Mouse (Mus musculus): ENCODE results near the gene Zmynd8. TPM values are rescaled to one million over a fixed set of nuclear protein-coding genes. Genes with fewer than 3 reads are reported as not detected.

Zmynd8 gene
- total RNA-seq, 2 experiments from 2014 or later = 13.1 to 23.3 TPM

DNA sequence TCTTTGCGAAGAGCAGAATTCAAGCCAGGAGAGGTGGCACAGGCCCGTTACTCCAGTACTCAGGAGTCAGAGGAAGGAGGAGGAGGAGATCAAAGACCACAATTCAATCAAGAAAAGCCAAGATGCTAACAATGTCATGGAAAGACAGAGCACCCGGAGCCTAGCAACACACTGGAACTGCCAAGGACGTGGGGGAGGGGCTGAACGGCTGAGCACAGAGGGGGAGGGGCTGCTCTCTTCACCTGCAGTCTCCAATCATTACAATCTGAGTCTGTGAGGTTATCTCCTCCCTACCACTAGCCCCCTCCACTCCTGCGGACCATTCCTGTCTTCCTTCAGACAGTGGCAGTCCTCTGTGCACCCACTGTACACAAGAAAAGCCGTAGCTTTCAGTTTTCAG lies 107.8 kb downstream of the Zmynd8 start:
- no peak for DNase-seq
- TF ChIP-seq CTCF (IDR thresholded peaks at IDR 0.05) = no peak
- intact Hi-C loops (cut with DNase I) = no loop called here
- Histone ChIP-seq H3K27ac (no peak overlapping the region), H3K4me3 (no peak overlapping the region)

DNA sequence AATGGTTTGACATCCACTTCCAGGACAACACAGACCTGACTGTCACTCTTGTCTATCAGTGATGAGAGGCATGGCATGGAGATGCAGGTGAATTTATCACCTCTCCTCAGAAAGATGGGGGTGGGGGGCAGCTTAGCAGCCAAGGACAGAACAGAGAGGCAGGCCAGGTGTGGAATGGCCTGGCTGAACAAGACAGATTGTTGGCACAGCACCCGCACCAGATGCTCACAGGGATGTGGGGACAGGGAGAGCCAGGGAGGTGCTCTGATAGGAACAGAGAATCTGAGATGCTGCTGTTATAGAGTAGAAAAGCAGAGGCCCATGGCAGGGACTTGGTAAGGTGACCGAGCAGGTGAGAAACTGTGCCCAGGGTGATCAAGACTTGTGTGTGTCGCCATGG lies 109.1 kb downstream of the Zmynd8 start:
- intact Hi-C loops (cut with DNase I) = loop anchor here (5.0 kb wide), 1 partner anchor 258 kb away; no protein-coding TSS in a partner anchor
- Histone ChIP-seq H3K27ac (no peak overlapping the region), H3K4me3 (no peak overlapping the region)
- TF ChIP-seq CTCF (IDR thresholded peaks at IDR 0.05) = no peak
- DNase-seq = no peak

DNA sequence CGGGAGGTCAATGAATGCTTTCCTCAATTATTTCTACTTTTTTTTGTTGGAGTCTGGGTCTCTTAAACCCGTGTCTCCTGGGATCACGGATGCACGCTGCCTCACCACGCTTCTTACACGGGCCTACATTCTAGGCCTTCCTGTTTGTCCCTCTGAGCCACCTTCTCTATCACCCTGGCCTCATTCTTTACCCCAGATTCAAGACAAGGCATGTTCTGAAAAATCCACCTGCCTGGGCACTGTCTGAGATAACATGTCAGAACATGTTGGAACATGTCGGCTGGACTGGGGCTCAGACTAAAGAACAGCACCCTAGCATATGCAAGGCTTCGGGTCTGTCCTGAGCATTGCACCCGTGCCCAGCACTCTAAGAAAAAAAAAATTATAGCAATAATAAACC lies 110.0 kb downstream of the Zmynd8 start:
- no peak overlapping the region for H3K4me3 ChIP-seq
- DNase-seq = no peak
- no peak for TF ChIP-seq CTCF (IDR thresholded peaks at IDR 0.05)
- no peak overlapping the region for H3K27ac ChIP-seq
- intact Hi-C loops (cut with DNase I) = loop anchor here (5.0 kb wide), 1 partner anchor 259 kb away; no protein-coding TSS in a partner anchor

DNA sequence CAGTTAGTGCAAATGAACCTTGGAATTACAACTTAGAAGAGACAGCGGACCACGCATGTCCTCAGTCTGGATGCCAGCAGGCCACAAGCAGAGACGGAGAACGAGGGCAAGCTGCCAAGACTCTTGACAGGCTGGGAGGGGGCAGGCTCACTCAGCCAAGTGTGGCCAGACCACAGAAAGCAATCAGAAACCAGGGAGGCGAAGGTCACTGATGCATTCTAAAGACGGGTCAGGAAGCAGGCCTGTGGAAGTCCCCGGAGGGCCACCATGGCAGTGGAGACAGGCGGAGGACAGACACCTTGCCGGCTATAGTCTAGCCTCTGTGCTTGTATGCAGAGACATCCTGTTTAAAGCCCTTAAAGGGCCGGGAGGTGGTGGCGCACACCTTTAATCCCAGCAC lies 110.8 kb downstream of the Zmynd8 start:
- H3K4me3 ChIP-seq = no peak overlapping the region
- DNase-seq = peak; percentile 74
- no peak overlapping the region for H3K27ac ChIP-seq
- TF ChIP-seq CTCF (IDR thresholded peaks at IDR 0.05) = no peak
- intact Hi-C loops (cut with DNase I) = loop anchor here (5.0 kb wide), 1 partner anchor 259 kb away; no protein-coding TSS in a partner anchor

DNA sequence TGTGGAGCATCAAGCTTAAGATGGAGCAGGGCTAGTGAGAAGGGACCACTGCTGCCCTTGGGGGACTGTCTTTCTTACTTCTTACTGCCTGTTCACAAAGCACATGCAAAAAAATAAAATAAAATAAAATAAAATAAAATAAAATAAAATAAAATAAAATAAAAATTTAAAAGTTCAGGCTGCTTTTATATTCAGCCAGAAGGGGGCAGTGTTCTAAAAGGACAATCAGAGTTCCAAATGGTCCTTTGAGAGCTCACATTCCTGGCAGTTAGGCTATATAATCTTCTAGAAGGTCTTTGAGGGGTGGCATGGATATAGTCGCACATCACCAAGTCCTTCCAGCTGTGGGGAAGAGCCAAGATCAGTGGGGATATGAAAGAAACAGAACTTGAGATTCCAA lies 112.3 kb downstream of the Zmynd8 start:
- Histone ChIP-seq H3K4me3 (no peak overlapping the region), H3K27ac (no peak overlapping the region)
- TF ChIP-seq CTCF (IDR thresholded peaks at IDR 0.05) = peak; percentile 60
- intact Hi-C loops (cut with DNase I) = loop anchor here (5.0 kb wide), 1 partner anchor 261 kb away; no protein-coding TSS in a partner anchor
- no peak for DNase-seq

DNA sequence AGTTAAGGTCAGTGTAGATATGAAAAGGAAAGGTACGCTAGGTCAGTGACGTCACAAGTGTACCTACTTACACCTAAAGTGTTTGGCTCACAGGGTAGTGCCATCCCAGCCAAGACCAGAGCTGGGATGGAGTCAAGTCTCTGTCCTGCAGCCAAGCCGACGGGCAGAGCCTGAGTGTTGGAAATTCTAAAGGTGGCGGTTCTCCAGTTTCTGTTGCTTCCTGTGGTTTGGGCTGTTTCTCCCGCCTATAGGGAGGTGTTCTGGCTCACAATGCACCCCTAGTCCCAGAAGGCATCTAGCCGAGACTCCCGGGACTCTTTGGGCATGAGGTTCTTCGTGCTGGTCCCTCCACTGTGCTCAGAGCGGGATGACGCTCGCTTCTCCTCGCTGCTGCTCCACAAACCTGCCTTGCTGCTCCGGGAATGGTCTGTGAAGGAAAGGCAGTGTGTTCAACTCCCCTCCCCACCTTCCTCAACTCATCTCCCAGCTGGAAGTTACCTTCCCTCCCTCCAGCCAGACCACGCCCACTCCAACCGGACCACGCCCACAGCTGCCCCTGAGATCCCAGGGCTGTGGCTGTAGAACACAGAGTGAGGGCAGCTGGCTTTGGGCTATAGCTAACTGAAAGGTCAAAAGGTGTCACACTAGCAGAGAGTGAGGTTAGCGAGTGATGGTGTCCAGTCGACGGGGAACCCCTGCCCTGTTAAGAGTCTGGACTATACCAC lies 113.3 kb downstream of the Zmynd8 start:
- Histone ChIP-seq H3K4me3 (no peak overlapping the region), H3K27ac (no peak overlapping the region)
- intact Hi-C loops (cut with DNase I) = loop anchor here (5.0 kb wide), 1 partner anchor 262 kb away; no protein-coding TSS in a partner anchor
- no peak for TF ChIP-seq CTCF (IDR thresholded peaks at IDR 0.05)
- no peak for DNase-seq

DNA sequence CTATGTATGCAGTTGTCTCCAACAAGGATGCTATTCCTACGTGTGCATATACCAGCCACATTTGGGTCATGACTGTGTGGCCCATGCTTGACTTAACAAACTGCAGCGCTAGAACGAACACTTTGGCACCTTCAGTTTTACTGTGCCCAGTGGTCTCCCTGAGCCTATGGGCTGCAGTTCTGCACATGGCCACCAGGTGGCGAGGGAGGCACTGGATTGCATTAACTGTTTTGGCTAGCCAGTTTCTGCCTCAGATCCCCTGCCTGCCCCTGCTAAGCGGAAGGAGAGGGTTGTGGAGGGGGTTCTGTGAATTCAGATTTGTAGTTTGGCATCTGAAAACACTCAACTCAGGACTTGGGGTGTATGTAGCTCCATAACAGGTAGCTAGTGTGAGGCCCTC lies 116.5 kb downstream of the Zmynd8 start:
- DNase-seq = peak; percentile 79
- intact Hi-C loops (cut with DNase I) = loop anchor here (5.0 kb wide), 1 partner anchor 130 kb away; no protein-coding TSS in a partner anchor

DNA sequence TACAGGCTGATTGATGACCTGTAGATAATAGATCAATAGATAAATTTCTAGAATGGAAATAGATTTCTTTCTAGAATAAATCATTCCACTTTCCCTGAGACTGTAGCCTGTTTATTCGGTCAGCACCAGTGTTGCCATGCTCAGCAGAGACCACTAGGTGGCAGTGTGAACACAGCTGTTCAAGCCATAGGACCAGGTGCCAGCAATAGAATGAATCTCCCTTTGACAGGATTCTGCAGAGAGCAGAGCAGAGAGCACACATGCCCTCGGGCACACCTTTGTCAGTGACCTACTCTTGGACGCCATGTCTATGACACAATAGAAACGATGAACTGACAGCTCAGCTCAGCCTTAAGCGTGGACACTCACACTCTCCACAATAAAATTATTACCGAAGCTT lies 119.9 kb downstream of the Zmynd8 start:
- DNase-seq = peak; percentile 79
- no peak overlapping the region for H3K27ac ChIP-seq
- TF ChIP-seq CTCF (IDR thresholded peaks at IDR 0.05) = no peak; the same call in 1 of the 2 replicates
- no peak overlapping the region for H3K4me3 ChIP-seq
- intact Hi-C loops (cut with DNase I) = loop anchor here (10.0 kb wide), 1 partner anchor 786 kb away; no protein-coding TSS in a partner anchor

More for the DNA sequence above, 116.5 kb downstream of the Zmynd8 start:
- no peak; the same call in none of the 2 replicates for TF ChIP-seq CTCF (IDR thresholded peaks at IDR 0.05)
- no peak overlapping the region for H3K4me3 ChIP-seq
- H3K27ac ChIP-seq = no peak overlapping the region

DNA sequence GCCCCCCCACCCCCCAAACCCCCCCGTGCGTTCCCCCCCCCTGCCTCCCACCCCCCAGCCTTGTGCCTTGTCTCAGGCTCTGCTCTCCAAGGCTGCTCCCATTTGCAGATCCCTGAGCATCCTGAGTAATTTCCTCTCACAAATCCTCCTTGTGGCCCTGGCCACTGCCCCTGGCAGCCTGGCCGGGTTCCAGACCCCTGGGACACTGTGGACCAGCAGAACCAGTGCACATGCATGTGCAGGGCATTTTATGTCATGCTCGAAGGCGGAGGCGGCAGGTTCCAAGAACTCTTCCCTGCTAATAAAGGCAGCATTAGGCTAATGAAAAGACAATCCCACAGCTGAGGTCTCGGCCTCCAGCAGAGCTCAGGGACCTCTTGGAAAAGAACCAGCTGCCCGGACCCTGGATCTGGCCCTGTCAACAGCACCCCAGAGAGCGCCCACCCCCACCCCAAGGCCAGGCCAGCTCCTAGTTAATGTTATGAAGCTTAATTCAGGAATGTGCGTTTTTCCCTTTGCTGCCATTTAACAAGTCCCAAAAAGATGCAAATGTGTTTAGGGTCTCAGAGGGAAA lies 129.4 kb downstream of the Zmynd8 start:
- no peak for DNase-seq
- no peak for TF ChIP-seq CTCF (IDR thresholded peaks at IDR 0.05)
- Histone ChIP-seq H3K27ac (no peak overlapping the region), H3K4me3 (no peak overlapping the region)
- intact Hi-C loops (cut with DNase I) = no loop called here

DNA sequence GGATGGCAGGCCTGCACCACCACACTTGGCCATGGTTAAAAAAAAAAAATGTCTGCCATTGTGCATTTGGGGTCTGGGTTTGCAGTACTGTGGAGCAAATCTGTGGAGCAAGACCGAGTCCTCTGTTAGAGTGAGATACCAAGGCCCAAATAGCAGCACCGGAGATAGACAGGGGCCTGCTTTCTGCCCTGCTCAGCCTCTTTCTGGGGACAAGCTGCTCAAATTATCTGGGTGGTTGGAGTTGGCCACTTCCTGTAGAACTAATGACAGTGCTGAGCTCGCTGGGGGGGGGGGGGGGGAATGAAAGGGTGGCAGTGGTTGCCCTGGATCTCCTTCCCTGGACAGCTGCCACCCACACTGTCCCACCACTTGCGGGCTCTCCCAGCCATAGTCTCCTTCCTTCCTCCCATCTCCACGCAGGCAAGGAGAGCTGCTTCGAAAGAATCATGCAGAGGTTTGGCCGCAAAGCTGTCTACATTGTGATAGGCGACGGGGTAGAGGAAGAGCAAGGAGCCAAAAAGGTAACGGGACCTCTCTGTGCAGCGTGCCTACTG lies 129.9 kb downstream of the Zmynd8 start:
- no peak for TF ChIP-seq CTCF (IDR thresholded peaks at IDR 0.05)
- no peak overlapping the region for H3K4me3 ChIP-seq
- no peak for DNase-seq
- H3K27ac ChIP-seq = no peak overlapping the region
- intact Hi-C loops (cut with DNase I) = no loop called here

DNA sequence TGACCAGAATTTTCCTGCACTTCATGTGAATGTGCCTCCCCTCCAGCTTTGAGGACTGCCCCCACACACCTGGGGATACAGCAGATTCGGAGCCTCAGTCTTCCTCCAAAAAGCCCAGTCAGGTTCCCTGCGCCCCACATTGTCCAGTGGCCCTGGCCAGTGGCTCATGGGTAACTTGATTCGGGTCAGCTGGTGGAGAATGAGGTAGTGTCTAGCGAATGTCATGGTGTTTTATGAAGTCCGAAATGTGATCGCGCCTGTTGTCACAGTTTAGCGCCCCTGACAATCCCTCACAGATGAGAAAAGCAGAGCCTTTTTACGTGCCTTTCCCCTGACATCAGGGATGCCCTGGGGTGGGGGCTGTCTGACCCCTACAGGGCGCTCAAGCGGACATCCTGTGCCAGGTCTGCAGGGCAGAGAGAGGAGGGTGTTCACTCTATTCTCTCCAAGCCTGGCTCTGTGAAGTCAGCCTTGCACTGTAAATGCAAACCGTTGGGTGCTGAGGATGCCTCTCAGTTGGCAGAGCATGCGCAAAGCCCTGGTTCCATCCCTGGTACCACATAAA lies 139.3 kb downstream of the Zmynd8 start:
- DNase-seq = no peak
- intact Hi-C loops (cut with DNase I) = loop anchor here (10.0 kb wide), 1 partner anchor 165 kb away; the partner anchor contains the start of gene Eya2
- no peak overlapping the region for H3K4me3 ChIP-seq
- no peak for TF ChIP-seq CTCF (IDR thresholded peaks at IDR 0.05)
- peak overlapping the region; percentile 28; the same call in 1 of the 2 replicates for H3K27ac ChIP-seq

DNA sequence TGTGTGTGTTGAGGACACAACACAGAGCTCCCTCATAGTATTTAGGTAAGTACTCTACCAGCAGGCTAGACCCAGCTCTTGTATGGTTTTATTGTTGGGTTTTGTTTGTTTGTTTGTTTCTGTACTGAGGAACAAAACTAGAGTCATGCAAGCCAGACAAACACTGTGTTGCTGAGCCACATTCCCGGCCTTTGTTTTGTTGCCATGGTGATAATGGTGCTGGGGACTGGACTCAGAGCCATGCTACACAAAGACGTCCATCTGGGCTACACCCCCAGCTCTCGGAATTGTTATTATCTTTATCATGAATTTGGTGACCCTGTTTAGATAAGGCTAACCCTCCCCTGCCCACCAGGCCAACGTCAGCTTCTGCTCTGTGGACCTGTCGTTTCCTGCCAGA lies 140.3 kb downstream of the Zmynd8 start:
- no peak for TF ChIP-seq CTCF (IDR thresholded peaks at IDR 0.05)
- Histone ChIP-seq H3K27ac (no peak overlapping the region), H3K4me3 (no peak overlapping the region)
- no peak for DNase-seq
- intact Hi-C loops (cut with DNase I) = loop anchor here (10.0 kb wide), 1 partner anchor 164 kb away; the partner anchor contains the start of gene Eya2

Data from gastrocnemius, adult 2 months (tissue).